Mouse (Mus musculus): ENCODE data around the gene Tmem100. TPM values are rescaled to one million over a fixed set of nuclear protein-coding genes. Genes with fewer than 3 reads are reported as not detected.

The Tmem100 gene
- polyA plus RNA-seq, 2 experiments from 2014 or later = not detected

DNA sequence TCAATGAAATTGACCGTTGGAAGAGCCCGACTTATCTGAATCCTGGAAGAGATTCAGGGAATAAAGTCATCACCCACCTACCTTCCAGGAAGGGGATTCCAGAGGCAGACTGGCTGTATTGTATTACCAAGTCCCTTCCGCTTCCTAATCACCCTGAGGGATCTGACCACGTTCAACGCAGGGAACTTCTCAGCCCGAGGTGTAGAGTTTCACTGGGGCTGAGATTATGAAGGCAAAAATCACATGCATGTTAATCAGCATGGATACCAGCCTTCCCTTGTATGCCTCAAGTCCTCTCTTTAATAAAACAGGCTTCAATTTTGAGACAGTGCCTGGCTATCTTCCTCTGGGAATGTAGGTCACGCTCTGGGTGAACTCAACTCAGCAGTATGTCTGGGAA is 14.9 kb upstream of the Tmem100 start:
- no peak for ATAC-seq

DNA sequence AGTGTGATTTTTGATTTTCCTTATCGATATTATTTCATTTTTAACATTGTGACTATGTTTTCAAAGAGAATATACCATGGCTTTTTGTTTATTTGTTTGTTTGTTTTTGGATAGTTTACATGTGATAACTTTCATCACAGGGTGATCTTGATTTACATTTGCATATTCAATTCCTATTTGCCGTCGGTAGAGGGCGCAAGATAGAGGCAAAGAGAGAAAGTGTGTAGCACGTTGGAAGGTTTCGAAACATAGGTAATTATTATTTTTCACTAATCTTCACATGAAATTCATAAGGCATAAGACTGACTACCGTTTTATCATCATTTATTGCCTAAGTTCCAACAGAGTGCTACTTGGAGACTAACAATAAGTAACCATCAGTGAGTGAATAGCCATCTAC is 11.0 kb upstream of the Tmem100 start:
- ATAC-seq = no peak

DNA sequence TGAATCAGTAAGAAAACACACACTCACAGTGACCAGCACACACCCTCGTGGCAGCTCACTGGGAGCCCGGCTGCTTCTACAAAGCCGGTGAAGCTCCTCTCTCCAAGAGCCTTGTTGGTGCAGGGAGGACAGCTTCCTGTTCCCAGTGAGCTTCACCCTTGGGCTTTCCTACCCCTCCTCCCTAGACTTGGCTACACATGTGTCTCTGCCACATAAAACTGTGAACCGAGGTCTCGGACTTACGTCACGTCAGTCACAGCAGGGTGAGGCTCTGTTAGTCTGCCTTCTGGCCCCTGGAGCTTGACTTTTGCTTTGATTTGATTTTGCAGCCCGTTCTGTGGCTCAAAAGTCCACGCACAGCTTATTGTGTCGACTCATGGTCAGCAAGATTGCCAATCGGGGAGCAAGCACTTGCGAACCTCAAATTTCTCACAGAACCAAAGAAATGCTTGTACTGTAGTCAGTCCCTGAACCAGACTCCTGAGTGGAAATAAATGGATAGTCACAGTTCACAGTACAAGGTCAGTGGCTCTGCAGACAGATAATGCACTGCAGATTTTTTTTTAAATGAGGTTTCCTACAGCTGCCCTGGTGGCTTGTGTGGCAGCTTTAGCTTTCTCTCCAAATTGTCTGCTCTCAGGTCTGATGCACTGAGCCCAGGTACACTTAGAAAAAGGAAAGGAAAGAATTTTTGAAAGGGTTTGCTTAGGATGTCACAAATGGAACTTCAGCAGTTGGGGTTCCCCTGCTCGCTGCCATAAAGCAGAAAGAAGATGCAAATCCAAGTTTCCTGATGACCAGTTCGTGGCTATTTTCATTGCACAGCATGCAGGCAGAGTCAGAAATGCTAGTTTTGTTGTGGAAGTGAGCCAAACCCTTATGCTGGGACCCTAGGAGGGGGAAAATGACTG is 4.0 kb upstream of the Tmem100 start:
- no peak for ATAC-seq

DNA sequence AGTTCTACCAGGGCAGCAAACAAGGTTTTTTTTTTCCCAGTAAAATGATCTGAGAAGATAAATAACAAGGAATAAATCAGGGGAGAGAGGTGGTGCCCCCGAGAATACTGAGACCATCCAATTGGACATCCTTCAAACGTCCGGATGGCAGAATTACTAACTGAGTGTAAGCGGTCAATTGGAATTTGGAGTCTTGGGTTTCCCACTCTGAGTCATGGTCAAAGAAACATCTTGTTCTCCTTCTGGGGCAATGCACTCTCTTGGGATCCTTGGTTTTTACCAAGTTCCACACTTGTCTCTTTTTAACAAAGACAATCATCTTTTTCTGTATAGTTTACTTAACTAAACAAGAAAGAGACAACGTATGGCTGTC is 3.4 kb upstream of the Tmem100 start:
- no peak for ATAC-seq

DNA sequence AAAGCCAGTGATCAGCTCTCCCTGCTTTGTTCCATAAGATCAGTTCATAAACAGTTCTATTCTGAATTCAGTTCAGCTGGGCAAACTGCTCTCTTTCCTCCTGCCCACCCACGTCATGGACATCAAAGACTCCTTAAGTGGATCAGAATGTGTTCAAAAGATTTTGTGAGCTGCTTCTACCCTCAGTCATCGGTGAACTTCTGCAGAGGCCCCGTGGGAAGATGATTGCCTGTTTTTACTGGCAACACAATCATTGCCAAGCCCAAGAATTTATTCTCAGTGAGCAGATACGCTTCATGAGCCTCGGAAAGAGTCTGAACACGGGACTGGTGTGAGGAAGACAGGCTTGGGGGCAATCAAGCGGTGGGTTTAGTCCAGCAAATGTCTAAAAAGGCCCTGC is 2.9 kb upstream of the Tmem100 start:
- ATAC-seq = no peak

DNA sequence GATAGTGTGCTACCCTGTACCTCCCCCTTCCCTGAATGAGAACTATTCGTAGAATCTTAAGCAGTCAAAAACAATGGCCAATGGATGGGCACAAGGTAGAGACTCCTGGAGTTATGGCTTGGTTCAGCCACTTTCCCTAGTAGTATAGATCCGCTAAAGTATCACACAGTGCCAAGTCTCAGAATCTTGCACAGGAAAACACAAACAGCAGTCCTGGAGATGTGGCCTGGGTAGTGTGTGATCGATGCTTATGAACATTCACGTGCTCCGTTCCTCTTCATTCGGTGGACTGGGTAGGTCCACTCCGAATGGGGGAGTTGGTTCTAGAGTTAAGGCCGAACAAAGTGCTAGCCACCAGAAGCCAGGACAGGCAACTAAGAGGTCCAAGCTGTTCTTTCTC is 1.4 kb upstream of the Tmem100 start:
- ATAC-seq = no peak

DNA sequence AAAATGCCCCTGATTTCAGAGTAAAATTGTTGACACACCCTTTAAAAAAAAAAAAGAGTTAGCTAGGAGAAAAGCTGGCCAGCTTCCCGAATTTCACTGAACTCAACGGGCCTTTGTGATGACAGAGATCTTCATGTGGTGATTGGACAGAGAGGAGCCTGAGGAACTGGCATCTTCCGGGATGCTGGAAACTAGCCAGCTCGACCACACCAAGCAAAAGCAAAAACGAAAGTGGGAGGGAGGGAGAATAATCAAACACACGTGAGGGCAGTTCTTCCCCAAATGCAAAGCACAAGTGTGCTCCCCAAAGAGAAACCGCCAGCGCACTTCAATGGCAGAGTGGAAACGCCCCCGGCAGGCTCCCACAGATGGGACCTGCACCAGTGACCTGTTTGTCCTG is 794 bp upstream of the Tmem100 start:
- ATAC-seq = no peak

DNA sequence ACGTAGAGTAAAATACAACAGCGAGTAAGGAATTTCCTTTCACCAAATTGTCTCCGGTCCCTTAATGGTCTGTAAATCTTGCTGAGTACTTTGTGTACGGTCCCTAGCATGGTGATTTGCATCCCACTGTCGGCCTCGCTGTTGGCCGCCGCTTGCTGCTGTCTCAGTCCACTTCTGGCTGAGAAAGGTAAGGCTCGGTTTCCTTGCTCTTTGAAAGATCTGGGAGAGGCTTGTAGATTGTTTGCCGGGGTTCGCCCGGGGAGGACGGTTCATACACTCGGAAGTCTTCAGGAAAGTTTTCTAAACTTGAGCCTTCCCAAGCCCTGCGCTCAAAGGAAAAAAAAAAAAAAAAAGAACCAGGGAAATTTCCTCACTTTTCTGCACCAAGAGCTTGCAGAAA is 409 bp downstream of the Tmem100 start:
- ATAC-seq = no peak

DNA sequence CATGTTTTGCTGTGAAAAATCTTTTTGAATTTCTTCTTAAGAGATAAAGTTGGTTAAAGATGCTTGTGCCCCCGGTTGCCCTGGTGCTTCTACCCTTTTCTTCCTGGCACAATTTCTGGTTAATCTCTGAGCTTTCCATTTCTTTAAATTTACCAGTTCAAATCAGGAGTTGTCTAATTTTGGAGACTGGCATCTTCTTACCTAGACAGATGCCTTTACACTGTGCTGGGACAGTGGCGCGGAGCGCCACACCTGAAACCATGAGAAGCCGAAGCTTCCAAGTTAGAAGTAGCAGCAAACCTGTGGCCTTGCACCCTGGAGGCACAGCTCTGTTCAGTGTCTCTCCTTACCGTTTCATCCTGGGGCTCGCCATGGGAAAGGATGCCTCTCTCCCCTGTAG is 928 bp downstream of the Tmem100 start:
- no peak for ATAC-seq

DNA sequence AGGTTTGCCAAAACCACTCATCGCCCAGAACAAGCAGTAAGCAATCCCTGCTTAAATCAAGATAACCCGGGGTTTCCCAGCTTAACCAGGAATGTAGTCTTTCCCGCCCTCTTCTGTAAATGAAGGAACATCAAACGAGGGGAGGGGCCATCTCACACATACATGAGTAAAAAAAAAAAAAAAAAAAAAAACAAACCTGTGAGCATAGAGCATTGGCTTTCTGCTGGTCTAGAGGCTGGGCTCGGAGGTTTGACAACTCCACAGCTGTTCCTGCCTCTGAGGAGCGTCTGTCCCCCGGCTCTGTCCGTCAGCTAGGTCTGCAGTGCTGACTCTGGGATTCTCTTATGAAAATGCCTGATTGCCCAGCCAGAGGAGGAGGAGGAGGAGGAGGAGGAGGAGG is 2.7 kb downstream of the Tmem100 start:
- ATAC-seq = no peak

DNA sequence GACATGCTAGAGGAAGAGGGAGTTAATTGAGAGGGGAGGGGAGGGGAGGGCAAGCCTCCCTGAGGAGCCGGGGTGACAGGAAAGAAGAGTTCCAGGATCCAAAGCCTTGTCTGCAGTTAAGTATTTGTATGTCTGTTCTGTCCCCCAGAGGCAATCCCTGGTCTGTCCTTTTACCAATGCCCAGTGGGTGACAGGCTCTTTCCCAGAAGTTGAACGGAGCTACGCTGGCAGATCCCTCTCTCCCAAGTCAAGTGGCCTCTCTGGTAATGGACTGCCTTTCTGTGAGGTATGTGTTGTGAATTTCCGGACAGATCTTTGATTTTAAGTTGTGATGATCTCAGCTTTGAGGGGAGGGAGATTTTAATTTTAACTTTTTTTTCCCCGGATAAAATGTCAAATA is 3.3 kb downstream of the Tmem100 start:
- no peak for ATAC-seq

DNA sequence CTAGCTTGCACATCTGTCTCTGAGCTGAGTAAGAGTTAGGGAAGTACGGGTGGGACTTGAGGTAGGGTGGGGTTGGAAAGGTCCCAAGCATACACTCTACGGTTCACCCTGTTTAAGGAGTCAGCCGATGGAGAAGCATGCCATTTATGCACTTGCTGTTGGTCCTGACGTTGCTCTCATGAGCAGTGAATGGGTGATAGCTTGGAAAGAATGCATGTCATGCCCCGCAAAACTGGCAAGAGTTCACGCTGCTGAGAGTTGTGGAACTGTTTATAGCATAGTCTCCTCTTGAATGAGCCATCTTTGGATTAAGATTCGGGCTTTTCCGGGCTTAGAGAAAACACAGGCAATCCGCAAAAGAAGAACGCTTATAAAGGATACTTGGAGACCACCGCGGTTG is 4.5 kb downstream of the Tmem100 start:
- no peak for ATAC-seq

DNA sequence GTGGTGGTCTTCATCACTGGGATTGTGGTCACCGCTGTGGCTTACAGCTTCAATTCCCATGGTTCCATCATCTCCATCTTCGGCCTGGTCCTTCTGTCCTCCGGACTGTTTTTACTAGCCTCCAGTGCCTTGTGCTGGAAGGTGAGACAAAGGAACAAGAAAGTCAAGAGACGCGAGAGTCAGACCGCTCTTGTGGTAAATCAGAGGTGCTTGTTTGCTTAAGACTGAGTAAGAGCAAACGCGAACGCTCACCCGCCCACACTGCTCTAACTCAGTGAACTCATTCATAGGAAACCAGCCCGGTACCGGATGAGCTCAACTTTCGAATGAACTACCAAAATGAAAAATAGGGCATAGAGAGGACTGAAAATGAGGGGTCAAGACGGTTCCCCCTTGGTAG is 5.4 kb downstream of the Tmem100 start:
- no peak for ATAC-seq

DNA sequence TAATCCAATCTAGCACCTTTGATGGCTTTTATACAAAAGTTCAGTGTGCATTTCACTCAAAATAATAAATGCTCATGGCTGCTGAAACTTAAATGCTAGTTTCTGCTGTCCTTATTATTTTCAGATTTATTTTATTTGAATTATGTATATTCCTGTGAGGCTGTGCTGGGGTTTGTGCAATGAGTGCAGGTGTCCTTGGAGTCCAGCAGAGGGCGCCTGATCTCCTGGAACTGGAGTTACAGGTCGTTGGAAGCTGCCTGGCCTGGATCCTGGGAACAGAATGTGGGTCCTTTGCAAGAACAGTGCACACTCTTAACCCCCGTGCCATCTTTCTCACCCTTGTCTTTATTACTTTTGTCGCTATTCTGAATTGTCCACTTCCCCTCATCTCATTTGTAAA is 6.3 kb downstream of the Tmem100 start:
- no peak for ATAC-seq

DNA sequence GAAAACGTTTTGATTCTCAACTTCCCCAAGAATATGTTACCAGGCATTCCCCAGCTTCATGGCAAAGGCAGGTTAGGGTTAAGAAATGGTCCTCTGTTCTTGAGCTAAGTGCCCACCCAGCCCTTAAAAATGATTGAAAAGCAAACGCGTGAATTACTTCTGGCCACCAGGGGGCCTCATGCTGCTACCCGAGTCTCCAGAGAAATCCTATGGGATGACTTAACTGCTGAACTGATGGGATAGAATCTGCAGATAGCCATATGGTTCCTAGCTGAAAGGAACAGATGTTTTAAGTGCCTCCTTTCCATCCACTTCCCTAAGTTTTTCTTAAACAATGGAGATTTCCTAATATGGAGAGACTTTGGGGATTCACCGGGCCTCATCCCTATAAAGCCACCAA is 7.9 kb downstream of the Tmem100 start:
- no peak for ATAC-seq

DNA sequence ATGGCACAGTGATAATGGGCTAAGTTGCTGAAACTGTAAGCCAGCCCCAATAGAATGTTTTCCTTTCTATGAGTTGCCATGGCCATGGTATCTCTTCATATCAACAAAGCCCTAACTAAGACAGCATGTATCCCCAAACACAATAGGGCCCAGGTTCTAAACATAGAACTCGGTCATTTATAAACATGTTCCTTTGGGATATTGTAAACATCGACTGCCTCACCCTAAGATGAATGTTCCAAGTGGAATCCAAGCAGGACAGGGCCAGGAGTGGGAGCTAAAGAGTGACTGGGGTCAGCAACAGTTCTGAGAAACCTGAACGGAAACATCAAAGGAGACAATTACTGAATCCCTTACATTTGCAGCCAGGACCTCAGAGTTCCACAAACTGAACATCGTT is 14.3 kb downstream of the Tmem100 start:
- no peak for ATAC-seq

DNA sequence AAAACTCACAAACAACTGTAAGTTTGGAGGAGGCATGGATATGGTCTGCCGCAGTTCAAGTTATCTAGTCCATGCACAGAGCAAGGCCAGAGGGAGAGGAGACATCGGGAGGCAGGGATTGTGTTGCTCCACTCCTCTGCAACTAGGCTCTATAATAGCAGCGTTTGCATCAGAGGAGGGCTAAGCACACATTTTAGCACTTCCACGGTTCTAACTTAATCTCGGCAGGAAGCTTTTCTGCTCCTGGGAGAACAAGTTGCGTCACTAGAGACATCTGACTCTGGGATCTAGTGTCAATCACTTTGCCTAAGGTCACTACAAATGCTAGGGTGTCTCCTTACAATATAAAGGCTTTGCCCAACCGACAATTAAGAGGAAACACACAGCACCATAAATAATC is 16.1 kb downstream of the Tmem100 start:
- no peak for ATAC-seq

DNA sequence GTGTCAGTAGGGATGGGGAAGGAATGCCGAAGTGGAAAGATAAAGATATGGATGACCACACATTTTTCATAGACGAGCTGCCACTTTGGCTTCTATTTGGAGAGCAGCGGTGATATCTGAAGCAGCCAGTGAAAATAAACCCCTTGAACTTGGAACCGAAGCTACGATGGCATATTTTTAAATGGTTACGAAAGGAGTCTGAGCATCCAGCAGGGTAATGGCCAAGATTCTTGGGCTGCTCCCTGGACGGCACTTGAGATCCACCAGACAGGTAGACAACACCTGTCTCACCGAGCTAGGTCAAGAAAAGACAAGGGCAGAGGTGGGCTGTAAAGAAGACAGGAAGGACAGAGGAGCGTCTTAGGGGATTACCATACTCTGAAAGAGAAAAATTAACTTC is 17.1 kb downstream of the Tmem100 start:
- ATAC-seq = no peak

DNA sequence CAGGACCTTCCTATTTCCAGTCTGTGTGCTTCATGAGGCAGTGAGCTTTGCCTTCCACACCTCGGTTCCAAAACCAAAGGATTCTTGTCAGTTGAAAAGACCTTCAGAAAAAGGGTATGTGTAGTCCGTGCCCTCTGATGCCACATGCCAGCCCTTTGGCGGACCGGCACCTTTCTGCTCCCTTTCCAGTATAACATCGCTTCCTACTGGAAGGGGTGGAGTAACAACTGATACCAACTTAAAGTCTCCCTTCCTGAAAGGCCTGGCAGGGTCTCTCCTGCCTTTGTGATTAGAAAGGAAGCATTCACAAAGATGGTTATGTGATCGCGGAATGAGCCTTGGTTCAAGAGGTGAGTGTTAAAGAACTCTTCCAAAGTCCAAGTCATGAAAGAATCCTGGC is 19.9 kb downstream of the Tmem100 start:
- no peak for ATAC-seq

DNA sequence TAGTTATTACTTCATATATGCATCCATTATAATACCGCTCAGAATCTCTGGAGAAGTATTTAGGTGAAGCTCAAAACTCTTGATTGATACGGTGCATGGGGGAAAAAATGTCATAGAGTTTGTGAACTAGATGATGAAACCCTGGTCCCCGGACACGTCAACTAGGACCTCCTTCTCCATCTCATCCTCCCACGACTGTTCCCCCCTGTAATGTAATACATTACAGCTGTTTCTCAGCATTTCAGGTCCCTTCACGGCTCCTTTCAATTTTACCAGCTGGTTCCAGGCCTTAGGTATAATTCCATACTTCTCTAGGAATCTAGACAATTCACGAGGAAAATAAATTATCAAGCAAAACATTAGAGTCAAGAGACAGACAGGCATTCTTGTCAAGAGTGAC is 22.6 kb downstream of the Tmem100 start:
- ATAC-seq = no peak

DNA sequence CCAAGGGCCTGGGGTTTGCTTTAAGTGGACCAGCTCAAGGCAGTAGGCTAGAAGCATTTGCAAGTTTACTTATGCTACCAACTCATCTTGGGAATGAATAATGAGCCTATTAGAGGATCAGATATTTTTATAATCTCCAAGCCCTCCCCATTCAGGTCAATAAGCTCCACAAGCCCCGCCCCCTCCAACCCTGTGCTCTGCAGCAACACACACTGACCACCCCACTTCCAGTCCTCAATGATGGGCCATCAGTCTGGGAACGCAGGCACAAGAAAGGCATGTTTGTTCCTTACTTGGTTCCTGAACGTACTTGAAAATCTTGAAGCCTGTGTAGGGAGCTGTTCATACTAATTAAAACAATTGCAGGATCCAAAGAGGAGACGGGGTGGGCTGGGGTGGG is 23.7 kb downstream of the Tmem100 start:
- ATAC-seq = no peak

DNA sequence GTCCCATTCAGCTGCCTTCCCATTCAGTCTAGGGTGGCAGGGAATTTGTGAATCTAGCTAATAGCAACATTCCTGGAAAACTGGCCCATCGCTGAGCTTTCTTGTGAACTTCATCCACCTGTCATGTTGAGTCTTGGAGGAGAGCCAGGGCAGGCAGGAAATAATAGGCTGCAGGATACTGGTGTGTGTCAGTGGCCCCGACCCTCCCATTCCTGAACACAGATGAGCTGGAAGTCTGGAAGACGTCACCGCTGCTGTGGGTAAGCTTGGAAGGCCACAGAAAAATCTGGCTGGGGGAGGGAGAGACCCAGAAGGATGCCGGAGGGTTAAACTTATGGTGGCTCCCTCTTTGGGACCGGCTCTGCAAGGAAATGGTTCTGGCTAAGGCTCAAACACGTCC is 24.3 kb downstream of the Tmem100 start:
- no peak for ATAC-seq

DNA sequence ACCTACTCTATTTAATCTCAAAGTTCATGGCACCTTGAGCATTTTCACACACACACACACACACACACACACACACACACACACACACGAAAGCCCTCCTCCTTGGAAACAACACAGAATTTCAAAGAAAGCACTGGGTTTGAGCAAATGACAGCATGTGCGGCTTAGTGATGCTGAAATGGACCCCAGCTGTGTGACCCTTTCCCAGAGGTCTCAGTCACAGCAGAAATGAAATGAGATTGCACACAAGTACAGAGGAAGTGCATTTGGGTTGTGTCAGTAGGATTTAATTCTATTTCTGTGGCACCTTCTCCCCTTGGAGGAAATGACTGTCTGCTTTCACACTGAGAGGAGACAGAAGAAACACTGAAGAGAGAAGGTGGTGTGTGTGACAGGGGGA is 26.9 kb downstream of the Tmem100 start:
- no peak for ATAC-seq

DNA sequence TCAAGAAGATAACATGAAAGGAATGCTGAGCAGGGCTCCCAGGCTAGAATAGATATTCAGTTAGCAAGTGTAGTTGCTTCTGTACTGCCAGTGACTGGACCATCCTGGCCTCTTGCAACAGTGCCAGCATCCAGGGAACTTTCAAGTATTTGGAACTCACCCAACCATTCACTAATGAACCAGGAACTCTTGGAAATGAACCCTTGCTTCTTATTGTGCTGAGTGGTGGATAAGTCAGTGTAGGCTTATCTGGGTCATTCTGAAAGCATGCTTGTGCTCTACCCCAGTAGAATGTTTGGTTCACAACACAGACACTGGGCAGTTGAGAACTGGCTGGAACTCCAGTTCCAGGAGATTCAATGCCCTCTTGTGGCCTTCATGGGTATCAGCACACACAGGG is 29.1 kb downstream of the Tmem100 start:
- ATAC-seq = no peak

DNA sequence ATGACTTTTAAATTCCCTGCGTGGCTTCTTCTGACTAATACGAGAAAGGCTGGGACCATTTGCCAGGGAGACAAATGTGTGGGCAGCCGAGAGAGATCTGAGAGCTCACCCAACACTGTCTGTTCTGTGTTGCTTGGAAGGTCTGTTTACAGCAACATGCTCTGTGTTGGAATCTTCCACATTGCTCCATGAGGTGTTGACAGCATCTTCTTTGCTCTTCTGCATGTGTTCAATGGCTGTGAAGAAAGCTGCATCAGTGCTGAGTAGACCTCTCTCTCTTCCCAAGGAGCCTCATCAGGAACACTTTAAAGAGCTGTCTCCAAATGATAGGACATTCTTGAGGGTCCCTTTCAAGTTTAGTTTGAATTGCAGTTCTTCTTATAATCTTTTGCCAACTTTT is 32.5 kb downstream of the Tmem100 start:
- no peak for ATAC-seq
